Mouse (Mus musculus) colon, adult 2 months (tissue): ENCODE data around the gene Lyl1. TPM values are rescaled to one million over a fixed set of nuclear protein-coding genes. Genes with fewer than 3 reads are reported as not detected.

Experiments
- polyA plus RNA-seq: library from polyadenylated mRNA; depleted of rRNA; stranded (reverse); fragments of >200 nt; gene quantifications from 2 replicates; pipeline ENCODE4 v1.2.3, GENCODE M21; 2012; rRNA removed

Lyl1 gene
- polyA plus RNA-seq: 8.4 and 9.0 TPM in 2 replicates

GRCm38 (mm10) chr8:84700941-84701911, at the start of gene Lyl1:
Gene Lyl1, plus strand, starts transcription at chr8:84701457.

GRCm38 (mm10) chr8:84662581-84663065, 38.6 kb upstream of the Lyl1 start, which contains the start of gene Ier2:
Gene Ier2, minus strand, starts transcription at chr8:84662852.

DNA sequence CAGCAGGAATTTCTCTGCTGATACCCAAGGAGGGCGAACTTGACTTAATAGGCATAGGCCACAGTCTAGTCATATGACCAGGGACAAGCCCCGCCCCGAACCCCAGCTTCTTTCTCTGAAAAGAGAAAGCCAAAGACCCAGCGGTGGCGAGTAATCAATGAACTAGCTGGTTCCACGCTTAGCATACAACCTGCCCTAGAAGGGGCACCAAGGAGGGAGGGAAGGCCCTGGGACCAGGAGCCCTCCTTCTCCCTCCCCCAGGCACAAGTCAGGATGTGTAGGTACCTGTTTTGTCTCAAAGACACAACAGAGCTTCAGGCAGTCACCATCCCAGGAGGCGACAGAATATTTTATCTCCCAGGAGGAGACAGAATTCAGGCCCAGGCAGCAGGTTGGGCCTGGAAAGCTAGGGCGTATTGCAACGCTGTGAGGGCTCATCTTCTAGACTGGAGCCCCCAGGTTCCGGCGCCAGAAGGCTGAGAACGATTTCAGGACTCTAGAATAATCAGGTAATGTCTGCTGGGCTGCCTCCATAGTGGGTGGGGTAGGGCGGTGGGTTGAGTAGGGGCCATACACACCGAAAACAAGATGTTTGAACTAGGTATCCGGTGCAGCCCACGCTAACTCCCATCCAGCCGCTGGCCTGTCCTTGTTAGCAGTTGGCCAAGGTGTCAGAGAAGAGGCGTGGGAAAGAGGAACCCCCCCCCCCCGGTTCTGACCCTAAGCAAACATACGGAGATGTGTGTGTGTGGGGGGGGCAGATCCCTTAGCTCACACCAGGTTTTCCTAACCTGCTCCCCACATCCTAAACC, 14.9 kb upstream of the Lyl1 start, which contains the start of gene Trmt1:
Trmt1 (plus strand) TSS at position 117 of the 812 bp plus-strand sequence.

DNA sequence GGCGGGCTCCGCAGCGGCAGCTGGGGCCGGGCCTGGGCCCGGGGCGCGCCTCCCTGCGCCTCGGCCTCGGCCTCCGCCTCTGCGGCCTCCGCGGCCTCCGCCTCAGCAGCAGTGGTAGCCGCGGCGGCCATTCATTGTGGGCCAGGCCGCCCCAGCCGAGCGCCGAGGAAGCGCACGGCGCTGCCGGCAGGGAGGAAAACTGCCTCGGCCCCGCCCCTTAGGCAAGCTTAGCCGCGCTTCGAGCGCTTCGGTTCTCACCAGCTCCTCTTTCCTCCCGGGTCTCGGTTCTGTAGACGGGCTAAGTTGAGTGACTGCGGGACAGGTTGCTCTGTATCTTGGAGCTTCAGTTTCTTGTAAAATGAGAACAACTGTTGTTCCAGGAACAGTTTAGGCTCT, 13.6 kb upstream of the Lyl1 start, which contains the start of gene Nacc1:
Nacc1 (minus strand) TSS at position 158 of the 396 bp plus-strand sequence.

GRCm38 (mm10) chr8:84722850-84723570, 21.8 kb downstream of the Lyl1 start, which contains the start of gene G430095P16Rik:
Gene G430095P16Rik, plus strand, starts transcription at chr8:84723007.

Other genes with a start within 250 kb of the Lyl1 start
- gene Ier2, start 38.6 kb upstream of the Lyl1 start, polyA plus RNA-seq: 43.1 and 48.5 TPM in 2 replicates
- 99.2 and 132 TPM in 2 replicates for gene Trmt1, start 15.2 kb upstream of the Lyl1 start, polyA plus RNA-seq
- gene Nacc1, start 13.6 kb upstream of the Lyl1 start, polyA plus RNA-seq: 118 and 128 TPM in 2 replicates
- 0.29 and 0.59 TPM in 2 replicates for gene G430095P16Rik, start 21.6 kb downstream of the Lyl1 start, polyA plus RNA-seq
- 42.4 and 55.8 TPM in 2 replicates for gene Nfix, start 98.9 kb downstream of the Lyl1 start, polyA plus RNA-seq
- 2.1 and 2.9 TPM in 2 replicates for gene Dand5, start 121.4 kb downstream of the Lyl1 start, polyA plus RNA-seq
- gene Gadd45gip1, start 130.1 kb downstream of the Lyl1 start, polyA plus RNA-seq: 40.4 and 47.3 TPM in 2 replicates
- gene Rad23a, start 139.2 kb downstream of the Lyl1 start, polyA plus RNA-seq: 58.2 and 66.6 TPM in 2 replicates
- 162 and 189 TPM in 2 replicates for gene Calr, start 145.5 kb downstream of the Lyl1 start, polyA plus RNA-seq
- gene Farsa, start 155.5 kb downstream of the Lyl1 start, polyA plus RNA-seq: 35.1 TPM in 2 replicates
- 1.3 and 1.9 TPM in 2 replicates for gene Syce2, start 170.7 kb downstream of the Lyl1 start, polyA plus RNA-seq
- gene Gcdh, start 192.5 kb downstream of the Lyl1 start, polyA plus RNA-seq: 130 and 142 TPM in 2 replicates
- 0.23 and 0.28 TPM in 2 replicates for gene Klf1, start 200.5 kb downstream of the Lyl1 start, polyA plus RNA-seq
- 13.5 and 17.0 TPM in 2 replicates for gene Dnase2a, start 207.1 kb downstream of the Lyl1 start, polyA plus RNA-seq
- gene Mast1, start 235.9 kb downstream of the Lyl1 start, polyA plus RNA-seq: 1.3 and 1.7 TPM in 2 replicates
- 0.21 and 0.81 TPM in 2 replicates for gene Rtbdn, start 245.5 kb downstream of the Lyl1 start, polyA plus RNA-seq